Mouse (Mus musculus) limb, embryonic 14.5 days (tissue): ENCODE measurements at regions not wholly inside any gene's neighbourhood (a gene's known extent, or its start where the extent isn't known, plus 50 kb on each side); places are given as distances from the start of the nearest gene placed in this dataset.

Source experiments
- ATAC-seq: fragments of 200-750 bp; cut with Nextera tagmentation; 2 replicates; pipeline ENCODE4 v1.8.0; 2017; ENCODE audit warnings: low read depth, moderate number of reproducible peaks, moderate TSS enrichment; ENCODE audit not compliant: low FRiP score
- DNase-seq: peaks from one replicate; pipeline ENCODE4 v3.0.0-alpha.2; 2015; ENCODE audit warnings: low spot score
- H3K27ac ChIP-seq: fragments of 300-500 bp; sonication (generic); replicated peaks from 2 replicates; pipeline ENCODE4 v1.5.1; 2014; ENCODE audit warnings: low read depth, mild to moderate bottlenecking, low read length, moderate library complexity, mixed read lengths
- H3K27me3 ChIP-seq: fragments of 300-500 bp; sonication (generic); 2 replicates; pipeline ENCODE4 v1.6.1; 2014; ENCODE audit warnings: low read length, mixed read lengths; ENCODE audit not compliant: control insufficient read depth, insufficient read depth
- H3K36me3 ChIP-seq: fragments of 300-500 bp; sonication (generic); 2 replicates; pipeline ENCODE4 v1.6.1; 2014; ENCODE audit warnings: mild to moderate bottlenecking, low read length, moderate library complexity, mixed read lengths; ENCODE audit not compliant: control insufficient read depth, insufficient read depth
- H3K4me1 ChIP-seq: fragments of 300-500 bp; sonication (generic); 2 replicates; pipeline ENCODE4 v1.6.1; 2014; ENCODE audit warnings: antibody characterized with exemption, low read length, mixed read lengths; ENCODE audit not compliant: control insufficient read depth, insufficient read depth
- H3K4me2 ChIP-seq: fragments of 300-500 bp; sonication (generic); replicated peaks from 2 replicates; pipeline ENCODE4 v1.6.1; 2014; ENCODE audit warnings: low read depth, mild to moderate bottlenecking, low read length, moderate library complexity; ENCODE audit not compliant: severe bottlenecking
- H3K4me3 ChIP-seq: fragments of 300-500 bp; sonication (generic); replicated peaks from 2 replicates; pipeline ENCODE4 v1.5.1; 2014; ENCODE audit warnings: low read length
- H3K9ac ChIP-seq: fragments of 300-500 bp; sonication (generic); 2 replicates; pipeline ENCODE4 v1.6.1; 2014; ENCODE audit warnings: mild to moderate bottlenecking, low read depth, low read length, moderate library complexity; ENCODE audit not compliant: severe bottlenecking
- H3K9me3 ChIP-seq: fragments of 300-500 bp; sonication (generic); 2 replicates; pipeline ENCODE4 v1.6.1; 2016; ENCODE audit warnings: low read length; ENCODE audit not compliant: control insufficient read depth
- POLR2A ChIP-seq: fragments of 200-500 bp; IDR thresholded peaks from 2 replicates; pipeline ENCODE4 v1.8.0; 2012; ENCODE audit warnings: inconsistent platforms, mild to moderate bottlenecking, moderate library complexity, borderline replicate concordance; ENCODE audit not compliant: insufficient read depth, insufficient read length; ENCODE audit errors: extremely low read depth
- WGBS: fragments of 180-500 bp; shearing (Covaris S2); extraction: QIAGEN DNeasy Blood & Tissue Kit; methylation state at CpG from one replicate; pipeline ENCODE4 v1.1.7; 2014; 5-methylcytosine and 5-hydroxymethylcytosine counted together

GRCm38 (mm10) chr11:52655720-52656474, 108.5 kb upstream of the Fstl4 start:
- 49% methylated on average over 2 of the region's 2 CpGs for WGBS
- no peak overlapping the region for H3K27ac ChIP-seq
- no peak for ATAC-seq

GRCm38 (mm10) chr11:52661234-52661633, 103.2 kb upstream of the Fstl4 start:
- H3K9me3 ChIP-seq = no peaks in the 10 kb centered on the region
- H3K9ac ChIP-seq = no peak overlapping the region
- DNase-seq (no peak), ATAC-seq (no peak)
- H3K27ac ChIP-seq = no peak overlapping the region
- no peak overlapping the region for H3K4me2 ChIP-seq
- no peaks in the 10 kb centered on the region for H3K27me3 ChIP-seq
- H3K36me3 ChIP-seq = no peaks in the 10 kb centered on the region
- no peaks in the 10 kb centered on the region for H3K4me1 ChIP-seq
- WGBS = 76% methylated on average over 12 of the region's 12 CpGs
- TF ChIP-seq POLR2A = no peak
- H3K4me3 ChIP-seq = no peak overlapping the region

More at GRCm38 (mm10) chr11:52655720-52656474, 108.5 kb upstream of the Fstl4 start:
- H3K9ac ChIP-seq = no peak overlapping the region
- H3K9me3 ChIP-seq = no peaks in the 10 kb centered on the region
- no peaks in the 10 kb centered on the region for H3K36me3 ChIP-seq
- no peak for TF ChIP-seq POLR2A
- H3K4me3 ChIP-seq = no peak overlapping the region
- H3K27me3 ChIP-seq = no peaks in the 10 kb centered on the region
- H3K4me1 ChIP-seq = no peaks in the 10 kb centered on the region
- no peak overlapping the region for H3K4me2 ChIP-seq
- no peak for DNase-seq

- TF ChIP-seq POLR2A = no peak
- Histone ChIP-seq H3K4me1 (no peaks in the 10 kb centered on the region), H3K4me3 (no peak overlapping the region), H3K36me3 (no peaks in the 10 kb centered on the region), H3K4me2 (no peak overlapping the region), H3K27ac (no peak overlapping the region), H3K9me3 (no peaks in the 10 kb centered on the region), H3K9ac (no peak overlapping the region), H3K27me3 (no peaks in the 10 kb centered on the region)
- WGBS = 57% methylated on average over 15 of the region's 15 CpGs
- no peak for ATAC-seq
- DNase-seq = no peak
Observed at GRCm38 (mm10) chr11:52661894-52662593, 102.4 kb upstream of the Fstl4 start.

GRCm38 (mm10) chr11:52665343-52665742, 99.1 kb upstream of the Fstl4 start:
- ATAC-seq (no peak), DNase-seq (no peak)
- H3K4me1 ChIP-seq = no peaks in the 10 kb centered on the region
- no peaks in the 10 kb centered on the region for H3K9me3 ChIP-seq
- no peaks in the 10 kb centered on the region for H3K27me3 ChIP-seq
- TF ChIP-seq POLR2A = no peak
- H3K4me3 ChIP-seq = no peak overlapping the region
- H3K36me3 ChIP-seq = no peaks in the 10 kb centered on the region
- 53% methylated on average over 1 of the region's 1 CpGs for WGBS
- no peak overlapping the region for H3K9ac ChIP-seq
- H3K27ac ChIP-seq = no peak overlapping the region
- no peak overlapping the region for H3K4me2 ChIP-seq

- no peak for TF ChIP-seq POLR2A
- Histone ChIP-seq H3K9me3 (no peaks in the 10 kb centered on the region), H3K9ac (no peak overlapping the region), H3K4me2 (no peak overlapping the region), H3K4me3 (no peak overlapping the region), H3K36me3 (no peaks in the 10 kb centered on the region), H3K4me1 (no peaks in the 10 kb centered on the region), H3K27ac (no peak overlapping the region), H3K27me3 (no peaks in the 10 kb centered on the region)
- WGBS = 35% methylated on average over 6 of the region's 6 CpGs
- DNase-seq = no peak
- ATAC-seq = no peak
Observed at GRCm38 (mm10) chr11:52675022-52675421, 89.4 kb upstream of the Fstl4 start.
